Mouse (Mus musculus): ENCODE results near the gene Ttc9.

Ttc9 gene

GRCm38 (mm10) chr12:81658086-81658485 lies 27.0 kb downstream of the Ttc9 start:
- no peak for DNase-seq (ENCODE audit: low spot score)

- no peak for DNase-seq (ENCODE audit: low spot score)
Measured at GRCm38 (mm10) chr12:81662076-81662475, 31.0 kb downstream of the Ttc9 start.

- DNase-seq (ENCODE audit: low spot score): no peak
Measured at GRCm38 (mm10) chr12:81663116-81663515, 32.1 kb downstream of the Ttc9 start.

GRCm38 (mm10) chr12:81663906-81664305 lies 32.9 kb downstream of the Ttc9 start:
- DNase-seq (ENCODE audit: low spot score): no peak

- no peak for DNase-seq (ENCODE audit: low spot score)
Measured at GRCm38 (mm10) chr12:81668406-81668805, 37.4 kb downstream of the Ttc9 start.

- no peak for DNase-seq (ENCODE audit: low spot score)
Measured at GRCm38 (mm10) chr12:81675557-81675956, 44.5 kb downstream of the Ttc9 start.

- no peak for DNase-seq (ENCODE audit: low spot score)
Measured at GRCm38 (mm10) chr12:81679807-81680529, 48.9 kb downstream of the Ttc9 start.

- no peak for DNase-seq (ENCODE audit: low spot score)
Measured at GRCm38 (mm10) chr12:81683395-81683794, 52.3 kb downstream of the Ttc9 start.

GRCm38 (mm10) chr12:81684096-81684495 lies 53.0 kb downstream of the Ttc9 start:
- DNase-seq (ENCODE audit: low spot score): no peak

GRCm38 (mm10) chr12:81685981-81686380 lies 54.9 kb downstream of the Ttc9 start:
- DNase-seq (ENCODE audit: low spot score): no peak

GRCm38 (mm10) chr12:81686406-81687117 lies 55.5 kb downstream of the Ttc9 start:
- no peak for DNase-seq (ENCODE audit: low spot score)

- DNase-seq (ENCODE audit: low spot score): no peak
Measured at GRCm38 (mm10) chr12:81687873-81688272, 56.8 kb downstream of the Ttc9 start.

GRCm38 (mm10) chr12:81688537-81688936 lies 57.5 kb downstream of the Ttc9 start:
- DNase-seq (ENCODE audit: low spot score): no peak

GRCm38 (mm10) chr12:81689505-81690056 lies 58.5 kb downstream of the Ttc9 start:
- no peak for DNase-seq (ENCODE audit: low spot score)

- no peak for DNase-seq (ENCODE audit: low spot score)
Measured at GRCm38 (mm10) chr12:81690111-81690510, 59.1 kb downstream of the Ttc9 start.

- no peak for DNase-seq (ENCODE audit: low spot score)
Measured at GRCm38 (mm10) chr12:81690751-81691150, 59.7 kb downstream of the Ttc9 start.

GRCm38 (mm10) chr12:81691177-81691730 lies 60.2 kb downstream of the Ttc9 start:
- no peak for DNase-seq (ENCODE audit: low spot score)

GRCm38 (mm10) chr12:81698011-81698410 lies 67.0 kb downstream of the Ttc9 start:
- DNase-seq (ENCODE audit: low spot score): no peak

- DNase-seq (ENCODE audit: low spot score): no peak
Measured at GRCm38 (mm10) chr12:81702903-81703302, 71.9 kb downstream of the Ttc9 start.

GRCm38 (mm10) chr12:81712618-81713017 lies 81.6 kb downstream of the Ttc9 start:
- DNase-seq (ENCODE audit: low spot score): no peak

Measured in urinary bladder, postnatal 10 days (tissue).